Mouse (Mus musculus) ovary, postnatal 10 days (tissue): ENCODE data around the gene Unc5b.
A peak's percentile ranks its signal among the peaks of the same experiment; 100 is the strongest.

ENCODE experiments used
- DNase-seq: peaks from one replicate; pipeline ENCODE4 v3.0.0; 2022; ENCODE audit warnings: low spot score

Unc5b gene

DNA sequence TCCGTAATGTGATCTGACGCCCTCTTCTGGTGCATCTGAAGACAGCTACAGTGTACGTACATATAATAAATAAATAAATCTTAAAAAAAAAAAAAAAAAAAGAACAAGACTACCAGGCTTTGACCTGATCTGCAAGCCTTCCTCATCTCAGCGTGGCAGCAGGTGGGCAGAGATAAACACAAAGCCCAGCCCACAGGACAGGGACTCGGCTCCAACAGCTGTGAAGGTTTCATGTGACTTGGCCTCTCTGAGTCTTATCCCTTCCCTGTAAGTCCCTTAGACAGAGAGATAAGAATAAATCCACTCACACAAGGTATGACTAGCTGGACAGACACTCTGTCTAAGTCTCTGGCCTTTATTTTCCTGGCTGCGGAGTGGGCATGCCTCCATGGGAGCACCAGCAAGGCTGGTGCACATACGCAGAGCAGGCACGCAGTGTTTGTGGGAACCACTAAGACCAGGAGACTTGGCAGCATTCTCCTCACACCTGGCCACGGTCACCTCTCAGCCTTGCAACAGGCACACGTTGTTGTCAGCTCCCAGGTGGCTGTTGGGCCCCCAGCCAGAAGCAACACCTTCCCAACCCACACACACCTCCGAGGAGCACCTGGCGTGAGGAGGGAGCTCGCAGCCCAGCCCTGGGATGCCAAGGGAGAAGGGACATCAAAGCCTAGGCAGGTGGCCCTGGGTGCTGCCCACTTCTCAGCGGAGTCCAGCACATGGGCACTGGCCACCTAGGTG, 33.5 kb downstream of the Unc5b start:
- DNase-seq = no peak

GRCm38 (mm10) chr10:60796474-60796873, 34.9 kb downstream of the Unc5b start:
- DNase-seq = no peak

DNA sequence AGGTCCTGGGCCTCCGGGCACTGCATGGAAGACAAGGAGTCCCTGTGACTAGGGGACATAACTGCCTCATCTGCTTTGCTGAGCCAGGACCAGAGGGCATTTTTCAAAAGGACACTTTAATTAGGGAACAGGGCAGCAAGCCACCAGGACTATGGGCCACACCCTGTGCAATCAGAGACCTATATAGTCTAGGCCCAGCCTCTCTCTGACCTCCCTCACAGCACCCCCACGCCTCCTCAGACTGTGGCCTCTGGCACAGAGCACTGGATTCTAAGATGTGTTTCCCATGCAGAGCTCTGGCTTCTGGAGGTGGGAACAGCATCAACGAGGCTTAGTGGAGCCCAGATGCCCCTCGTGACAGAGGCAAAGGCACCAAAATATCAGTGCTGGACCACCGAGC, 35.4 kb downstream of the Unc5b start:
- no peak for DNase-seq

- no peak for DNase-seq
These were observed 36.6 kb downstream of the Unc5b start for GRCm38 (mm10) chr10:60794792-60795191.

GRCm38 (mm10) chr10:60794374-60794773, 37.0 kb downstream of the Unc5b start:
- DNase-seq = no peak

DNA sequence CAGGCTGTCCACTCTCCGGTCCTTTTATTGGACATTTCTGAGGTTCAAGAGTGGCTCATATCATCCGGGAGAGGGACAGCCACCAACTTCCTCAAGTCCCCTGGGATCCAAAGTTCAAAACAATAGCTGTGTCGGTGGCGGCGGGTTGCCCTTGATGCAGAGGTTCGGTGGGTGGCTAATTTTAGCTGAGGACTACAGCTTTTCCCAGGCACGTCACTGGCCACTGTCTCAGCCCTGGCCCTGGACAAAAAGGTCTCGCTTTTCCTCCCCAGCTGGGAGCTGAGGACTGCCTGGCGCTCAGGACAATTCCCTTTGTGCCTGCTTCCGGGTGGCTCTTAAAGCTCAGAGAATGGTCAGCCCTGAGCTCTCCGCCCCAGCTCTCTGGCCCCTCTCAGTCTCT, 38.5 kb downstream of the Unc5b start:
- no peak for DNase-seq

DNA sequence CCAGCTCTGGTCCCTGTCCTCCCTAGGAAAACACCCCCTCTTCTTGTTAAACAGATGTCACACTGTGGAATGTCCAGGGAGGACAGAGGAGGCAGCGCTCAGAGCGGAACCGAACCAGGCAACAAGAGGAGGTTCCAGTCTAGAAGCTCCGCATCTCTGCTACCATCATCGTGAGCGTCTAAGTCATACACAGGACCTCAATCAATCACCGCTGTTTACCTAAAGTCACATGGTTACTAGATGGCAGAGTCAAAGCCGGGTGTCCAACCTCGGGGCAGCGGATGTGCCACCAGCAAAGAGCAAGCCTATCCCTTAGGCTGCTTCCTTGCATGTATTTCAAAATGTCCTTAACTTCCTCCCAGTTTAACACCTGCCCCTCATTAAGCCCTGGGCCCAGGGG, 39.0 kb downstream of the Unc5b start:
- DNase-seq = no peak

- DNase-seq = no peak
These were observed 40.5 kb downstream of the Unc5b start for GRCm38 (mm10) chr10:60790912-60791311.

DNA sequence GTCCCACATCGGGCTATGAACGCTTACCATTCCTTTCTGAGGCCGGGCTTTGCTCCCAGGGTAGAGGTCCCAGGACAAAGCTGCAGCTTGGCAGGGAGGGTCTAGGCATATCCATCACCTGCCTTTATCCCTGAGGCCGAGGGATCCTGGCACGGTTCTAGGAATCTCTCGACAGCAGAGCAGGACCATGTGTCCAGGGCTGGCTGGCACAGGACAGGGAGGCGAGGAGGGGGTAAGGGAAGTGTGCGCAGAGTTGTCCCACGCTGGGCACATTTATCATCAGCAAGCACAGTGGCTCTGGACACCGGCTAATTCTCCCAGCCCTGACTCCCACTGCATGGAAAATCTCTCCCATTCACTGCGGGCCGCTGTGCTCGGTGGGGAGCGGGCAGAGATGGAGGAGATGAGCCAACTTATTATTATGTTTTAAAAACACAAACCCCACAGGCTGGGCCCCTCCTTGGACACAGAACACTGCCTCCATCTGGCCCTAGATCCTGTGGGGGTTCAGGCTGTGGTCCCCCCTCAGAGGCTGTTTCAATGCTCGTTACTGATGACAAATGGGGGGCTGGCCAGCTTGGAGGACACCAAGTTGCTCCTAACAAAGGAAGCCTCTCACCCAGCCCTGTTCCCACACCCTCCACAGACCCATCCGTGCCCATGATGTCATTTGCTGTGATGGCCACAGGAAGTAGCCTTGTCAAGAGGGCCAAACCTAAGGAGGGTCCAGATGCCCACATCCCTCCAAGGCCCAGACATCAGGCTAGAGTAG, 43.9 kb downstream of the Unc5b start:
- no peak for DNase-seq

DNA sequence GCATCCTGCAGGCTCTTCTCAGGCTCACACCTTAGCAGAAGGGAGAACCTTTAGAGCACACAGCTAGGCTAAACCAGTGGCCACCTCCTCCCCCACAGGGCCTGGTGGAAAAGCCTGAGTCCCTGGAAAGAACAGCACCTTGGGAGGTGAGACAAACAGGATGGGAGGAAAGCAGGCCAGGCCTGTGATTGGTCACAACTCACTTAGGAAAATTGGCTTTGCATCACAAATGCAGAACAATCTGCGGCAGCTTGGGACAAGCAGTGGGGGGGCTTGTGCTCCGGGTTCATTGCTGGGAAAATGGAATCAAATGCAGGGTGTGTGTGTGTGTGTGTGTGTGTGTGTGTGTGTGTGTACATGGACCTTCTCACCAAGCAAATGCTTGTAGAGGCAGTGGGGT, 47.8 kb downstream of the Unc5b start:
- no peak for DNase-seq

DNA sequence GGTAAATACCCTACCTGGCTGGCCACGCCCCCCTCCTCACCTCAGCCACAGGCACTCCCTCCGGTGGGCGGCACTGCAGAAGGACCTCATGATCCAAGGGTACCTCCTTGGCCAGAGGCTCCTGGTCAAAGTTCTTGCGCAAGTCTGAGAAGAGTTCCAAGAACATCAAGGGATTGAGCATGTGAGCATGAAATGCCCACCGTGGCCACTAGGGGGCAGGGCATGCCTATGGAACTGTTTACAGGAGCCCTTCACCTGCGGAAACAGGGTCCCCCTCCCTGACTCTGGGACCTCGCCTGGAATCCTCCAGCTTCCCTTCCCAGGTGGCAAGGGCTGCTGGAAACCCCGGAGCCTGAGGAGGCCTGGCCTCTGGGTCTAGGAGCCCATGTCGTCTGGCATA, 51.8 kb downstream of the Unc5b start:
- peak; percentile 62 for DNase-seq

- no peak for DNase-seq
These were observed 52.8 kb downstream of the Unc5b start for GRCm38 (mm10) chr10:60778542-60778941.

DNA sequence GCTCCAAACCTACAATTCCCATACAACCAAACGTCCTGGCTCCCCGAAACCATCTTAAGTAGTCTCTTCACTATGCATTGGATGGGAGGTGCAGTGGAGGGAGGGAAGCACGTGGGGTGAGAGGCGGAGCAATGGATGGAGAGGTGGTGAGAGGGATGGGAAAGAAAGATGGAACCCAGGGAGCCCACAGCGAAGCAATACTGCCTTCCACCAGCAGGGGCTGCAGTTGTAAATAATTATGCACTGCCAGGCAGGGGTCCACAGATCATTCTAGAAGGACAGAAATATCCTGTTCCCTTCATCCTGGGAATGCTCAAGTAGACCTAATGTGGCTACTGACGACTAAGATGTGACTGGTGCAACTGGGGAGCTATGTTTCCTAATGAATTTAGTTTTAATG, 55.9 kb downstream of the Unc5b start:
- no peak for DNase-seq

GRCm38 (mm10) chr10:60774616-60775015, 56.8 kb downstream of the Unc5b start:
- no peak for DNase-seq

- DNase-seq = no peak
These were observed 60.5 kb downstream of the Unc5b start for GRCm38 (mm10) chr10:60770855-60771254.

DNA sequence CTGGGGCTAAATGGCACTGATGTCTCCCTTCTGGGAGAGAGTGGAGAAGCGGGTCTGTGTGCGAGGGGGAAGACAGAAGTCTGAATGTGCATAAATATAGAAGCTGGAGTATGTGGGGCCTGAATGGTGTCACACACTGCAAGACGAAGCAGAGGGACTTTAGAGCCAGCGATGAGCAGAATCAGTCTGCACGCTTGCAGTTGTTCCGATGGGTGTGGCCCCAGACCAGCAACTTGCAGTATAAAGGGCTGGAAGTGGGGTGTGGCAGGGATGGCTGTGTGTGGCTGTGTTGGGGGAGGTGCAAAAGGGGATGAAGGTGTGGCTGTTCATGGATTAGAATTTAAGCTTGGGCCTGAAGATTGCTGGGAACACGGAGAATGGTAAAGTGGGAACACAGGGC, 62.8 kb downstream of the Unc5b start:
- DNase-seq = no peak

DNA sequence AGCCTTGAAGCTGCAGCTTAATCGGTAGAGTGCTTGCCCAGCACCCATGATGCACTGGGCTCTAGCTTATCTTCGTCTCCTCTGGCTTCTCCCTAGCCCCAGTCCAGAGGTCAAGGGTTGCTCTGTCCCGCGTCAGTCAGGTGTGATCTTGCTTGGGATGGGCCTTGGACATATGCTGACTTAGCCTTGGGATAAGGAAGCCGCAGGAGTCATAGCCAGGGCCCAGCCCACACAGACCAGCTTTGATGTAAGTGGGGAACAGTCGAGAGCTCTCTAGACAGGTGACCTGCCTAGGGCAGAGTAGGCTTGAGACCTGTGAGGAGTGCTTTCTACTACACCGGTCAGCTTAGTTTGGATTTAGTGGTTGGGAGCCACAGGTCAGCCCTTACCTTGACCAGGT, 64.0 kb downstream of the Unc5b start:
- DNase-seq = no peak

- no peak for DNase-seq
These were observed 69.3 kb downstream of the Unc5b start for GRCm38 (mm10) chr10:60762126-60762525.

DNA sequence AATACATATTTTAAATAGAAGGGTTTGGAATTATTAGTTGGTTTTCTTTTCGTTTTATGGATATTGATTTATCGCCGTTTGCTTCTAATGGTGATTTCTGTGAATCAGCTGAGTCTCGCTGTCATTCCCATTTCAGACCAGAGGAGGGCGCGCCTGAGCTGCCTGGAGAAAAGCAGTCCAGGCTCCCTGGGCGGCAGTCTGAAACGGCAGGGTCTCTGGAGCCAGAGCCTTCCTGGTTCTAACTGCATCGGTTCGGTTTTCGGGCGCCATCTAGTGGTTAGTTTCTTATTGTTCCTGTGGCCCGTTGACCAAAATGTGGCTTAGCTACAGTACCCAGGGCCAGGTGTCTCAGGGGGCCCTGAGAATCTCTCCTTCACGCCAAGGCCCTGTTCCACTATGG, 71.0 kb downstream of the Unc5b start:
- peak; percentile 68 for DNase-seq

DNA sequence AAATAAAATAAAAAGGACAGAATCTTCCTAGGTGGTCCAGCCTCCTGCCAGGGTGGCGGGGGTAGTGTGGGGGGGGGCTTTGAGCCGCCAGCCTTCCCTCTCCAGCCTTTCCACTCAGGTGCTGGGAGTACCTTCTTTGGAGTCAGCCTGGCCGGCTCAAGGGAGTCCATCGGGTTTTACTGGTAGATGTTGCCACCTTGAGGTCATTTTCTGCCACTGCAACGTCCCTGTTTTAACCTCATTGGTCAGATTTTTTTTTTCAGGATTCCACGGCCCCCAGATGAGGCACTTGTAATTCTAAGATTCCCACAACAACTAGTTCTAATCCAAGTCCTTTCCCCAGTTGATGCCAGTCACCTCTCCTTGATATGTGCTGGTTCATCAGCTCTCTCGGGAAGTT, 74.4 kb downstream of the Unc5b start:
- DNase-seq = peak; percentile 29

DNA sequence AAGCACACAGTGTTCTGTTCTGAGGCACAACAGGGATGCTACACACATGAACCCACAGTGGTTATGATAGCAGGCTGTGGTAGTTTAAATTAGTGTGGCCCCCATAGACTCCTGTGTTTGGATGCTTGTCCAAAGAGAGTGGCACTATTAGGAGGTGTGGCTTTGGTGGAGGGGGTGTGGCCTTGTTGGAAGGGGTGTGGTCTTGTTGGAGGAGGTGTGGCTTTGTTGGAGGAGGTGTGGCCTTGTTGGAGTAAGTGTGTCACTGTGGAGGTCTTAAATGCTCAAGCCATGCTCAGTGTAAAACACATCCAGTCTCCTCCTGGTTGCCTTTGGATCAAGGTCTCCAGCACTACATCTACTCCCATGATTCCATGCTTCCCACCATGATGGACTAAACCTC, 75.2 kb downstream of the Unc5b start:
- no peak for DNase-seq

- DNase-seq = no peak
These were observed 77.4 kb downstream of the Unc5b start for GRCm38 (mm10) chr10:60753941-60754340.

GRCm38 (mm10) chr10:60753261-60753660, 78.1 kb downstream of the Unc5b start:
- DNase-seq = no peak
